Mouse (Mus musculus): ENCODE results near the gene Vps16. TPM values are rescaled to one million over a fixed set of nuclear protein-coding genes. Genes with fewer than 3 reads are reported as not detected.

The Vps16 gene
- polyA plus RNA-seq, 1 experiment = 124 TPM

DNA sequence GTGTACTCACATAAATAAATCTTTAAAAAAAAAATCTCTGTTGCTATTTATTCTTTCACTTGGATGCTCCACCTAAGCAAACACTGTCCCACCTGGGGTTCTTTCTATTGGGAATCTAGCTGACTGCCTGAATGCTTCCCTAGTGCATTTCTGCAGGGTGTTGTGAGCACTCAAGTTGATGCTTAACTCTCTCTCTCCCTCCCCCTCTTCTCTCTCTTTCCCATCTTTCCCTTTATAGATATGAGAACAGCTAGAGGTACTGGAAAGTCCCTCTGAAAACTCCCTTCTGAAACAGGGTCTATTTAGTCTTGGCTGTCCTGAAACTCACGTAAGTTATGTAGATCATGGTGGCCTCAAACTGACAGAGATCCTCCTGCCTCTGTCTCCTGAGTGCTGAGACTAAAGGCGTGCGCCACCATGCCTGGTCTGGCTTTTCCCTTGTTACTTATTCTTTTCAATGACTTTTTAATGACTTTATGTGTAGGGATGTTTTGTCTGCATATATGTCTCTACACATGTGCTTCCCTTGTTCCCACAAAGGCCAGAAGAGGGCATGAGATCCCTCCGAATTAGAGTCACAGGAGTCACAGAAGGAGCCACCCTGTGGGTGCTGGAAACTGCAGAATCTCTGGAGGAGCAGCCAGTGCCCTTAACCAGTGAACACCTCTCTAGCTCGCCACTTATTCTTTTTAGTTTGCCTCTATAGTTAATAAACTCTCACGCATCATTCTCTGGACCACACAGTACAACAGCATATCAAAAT is 9.9 kb upstream of the Vps16 start:
- no peak overlapping the region for H3K4me3 ChIP-seq (ENCODE audit: insufficient read depth, low read length)
- TF ChIP-seq POLR2A (IDR thresholded peaks at IDR 0.05; ENCODE audit: borderline replicate concordance, low read depth, low read length) (no peak), CTCF (IDR thresholded peaks at IDR 0.05; ENCODE audit: low read depth, low read length) (peak; percentile 24; the same call in 1 of the 2 replicates)
- H3K27ac ChIP-seq (ENCODE audit: insufficient read depth, low read depth, low read length) = no peak overlapping the region
- H3K4me1 ChIP-seq (ENCODE audit: control insufficient read depth, insufficient read depth, low read length) = peaks cover 9% of the 10 kb centered on the region

DNA sequence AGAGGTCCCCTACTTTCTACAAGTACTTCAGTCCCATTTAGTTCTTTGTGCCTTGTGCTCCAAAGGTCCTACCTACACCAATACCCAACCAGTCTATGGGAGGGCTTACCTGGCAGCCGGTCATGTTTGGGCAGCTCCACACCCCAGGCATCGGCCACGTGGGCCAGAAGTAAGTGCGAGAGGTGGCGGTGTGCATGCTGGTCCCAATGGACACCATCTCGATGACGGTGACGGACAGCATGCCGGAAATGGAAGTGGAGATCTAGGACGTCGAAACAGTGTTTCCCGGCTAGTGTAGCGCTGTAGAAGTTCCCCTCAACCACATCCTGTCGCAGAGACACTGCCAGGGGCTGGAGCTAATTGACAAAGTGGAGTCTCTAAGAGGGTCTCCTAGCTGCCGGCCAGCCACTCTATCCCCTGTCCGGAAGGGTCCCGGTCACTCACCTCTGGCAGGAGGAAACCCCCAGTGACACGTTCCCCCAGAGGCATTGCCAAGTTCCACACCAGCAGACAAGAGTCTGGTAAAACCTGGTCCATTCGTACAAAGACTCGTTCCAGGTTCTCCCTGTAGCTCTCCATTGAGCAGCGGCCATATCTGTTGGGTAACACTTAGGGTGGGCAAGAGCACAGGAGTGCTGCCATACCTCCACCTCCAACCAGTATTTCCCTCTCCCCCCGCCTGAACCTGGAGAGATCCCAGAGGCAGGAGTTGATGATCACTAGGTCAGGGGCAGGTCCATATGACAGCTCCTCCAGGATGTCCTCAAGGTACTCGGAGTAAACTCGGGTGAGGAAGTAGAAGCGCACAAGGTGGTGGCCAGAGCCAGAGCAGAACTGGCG is 2.1 kb upstream of the Vps16 start:
- no peak overlapping the region for H3K27ac ChIP-seq (ENCODE audit: insufficient read depth, low read depth, low read length)
- H3K4me3 ChIP-seq (ENCODE audit: insufficient read depth, low read length) = no peak overlapping the region
- TF ChIP-seq POLR2A (IDR thresholded peaks at IDR 0.05; ENCODE audit: borderline replicate concordance, low read depth, low read length) (no peak), CTCF (IDR thresholded peaks at IDR 0.05; ENCODE audit: low read depth, low read length) (no peak)
- peaks cover 19% of the 10 kb centered on the region for H3K4me1 ChIP-seq (ENCODE audit: control insufficient read depth, insufficient read depth, low read length)

DNA sequence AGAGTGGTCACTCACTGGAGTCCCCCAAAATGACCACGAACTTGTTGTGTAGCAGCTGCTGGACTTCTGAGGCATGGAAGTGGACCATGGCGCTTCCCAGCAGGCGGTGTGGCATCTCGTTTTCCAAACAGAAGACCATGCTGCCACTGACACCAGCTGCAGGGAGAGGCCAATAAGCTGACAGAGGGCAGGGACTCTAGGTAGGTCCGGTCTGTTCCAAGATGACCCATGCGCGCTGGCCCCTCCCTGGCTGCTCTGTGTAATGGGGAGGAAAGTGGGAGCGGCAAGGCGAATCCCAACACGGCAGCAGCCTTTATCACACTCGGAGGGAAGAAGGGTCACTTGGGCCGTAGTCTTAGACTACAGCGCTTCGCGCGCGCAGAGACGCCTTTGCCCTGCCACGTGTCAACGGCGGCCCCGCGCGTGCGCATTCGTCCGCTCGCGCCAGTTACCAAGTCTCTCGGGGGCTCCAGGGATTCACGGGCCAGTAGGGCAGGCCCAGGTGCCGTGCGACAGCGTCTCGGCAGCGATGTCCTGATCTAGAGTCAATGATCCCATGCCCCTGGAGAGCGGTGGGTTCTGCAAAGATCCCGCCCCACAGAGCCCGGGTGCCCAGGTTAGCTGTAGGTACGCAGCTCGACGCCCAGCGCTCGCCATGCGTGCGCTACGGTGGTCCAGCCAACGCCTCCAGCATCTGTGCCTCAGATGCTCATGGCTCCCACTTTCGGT is 578 bp upstream of the Vps16 start:
- Histone ChIP-seq H3K4me3 (ENCODE audit: insufficient read depth, low read length) (peak overlapping the region; percentile 96), H3K27ac (ENCODE audit: insufficient read depth, low read depth, low read length) (peak overlapping the region; percentile 71), H3K4me1 (ENCODE audit: control insufficient read depth, insufficient read depth, low read length) (peaks cover 21% of the 10 kb centered on the region)
- TF ChIP-seq POLR2A (IDR thresholded peaks at IDR 0.05; ENCODE audit: borderline replicate concordance, low read depth, low read length) (no peak), CTCF (IDR thresholded peaks at IDR 0.05; ENCODE audit: low read depth, low read length) (no peak)

DNA sequence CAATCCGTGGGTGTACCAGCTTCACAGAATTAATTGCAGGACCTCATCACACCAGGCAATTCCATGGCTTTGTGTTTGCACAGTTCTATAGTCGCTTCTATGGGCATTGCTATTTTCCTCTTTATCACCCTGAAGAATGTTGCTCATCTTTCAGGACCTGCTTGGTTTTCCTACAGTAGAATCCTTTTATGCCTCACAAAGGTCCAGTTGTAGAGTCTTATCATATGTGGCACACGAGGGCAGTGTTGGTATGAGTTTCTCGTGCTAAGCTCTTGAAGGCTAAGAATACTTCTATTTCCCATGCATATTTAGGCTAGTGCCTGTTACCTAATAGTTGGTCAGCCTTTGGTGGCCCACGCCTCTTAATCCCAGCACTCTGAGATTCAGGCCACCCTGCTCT is 973 bp downstream of the Vps16 start:
- TF ChIP-seq POLR2A (IDR thresholded peaks at IDR 0.05; ENCODE audit: borderline replicate concordance, low read depth, low read length) = no peak
- peaks cover 23% of the 10 kb centered on the region for H3K4me1 ChIP-seq (ENCODE audit: control insufficient read depth, insufficient read depth, low read length)
- H3K27ac ChIP-seq (ENCODE audit: insufficient read depth, low read depth, low read length) = peak overlapping the region; percentile 86
- H3K4me3 ChIP-seq (ENCODE audit: insufficient read depth, low read length) = peak overlapping the region; percentile 96

DNA sequence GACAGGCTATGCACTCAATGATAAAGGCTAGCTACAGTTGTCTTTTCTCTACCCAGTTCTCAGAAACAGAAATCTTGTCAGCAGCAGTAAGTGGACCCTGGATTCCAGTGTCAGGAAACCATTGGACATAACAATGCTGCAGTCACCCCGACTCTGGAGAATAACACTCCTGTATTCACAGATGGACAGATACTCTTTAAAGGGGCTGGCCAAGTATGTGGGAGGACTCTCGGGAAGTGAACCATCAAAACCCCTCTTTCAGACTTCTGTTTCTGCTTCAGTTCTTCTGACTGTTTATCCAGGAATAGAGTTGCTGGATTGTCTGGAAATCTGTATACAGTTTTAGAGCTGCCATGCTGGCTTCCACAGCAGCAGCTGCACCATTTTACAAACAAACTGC is 5.7 kb downstream of the Vps16 start:
- H3K4me3 ChIP-seq (ENCODE audit: insufficient read depth, low read length) = no peak overlapping the region
- TF ChIP-seq CTCF (IDR thresholded peaks at IDR 0.05; ENCODE audit: low read depth, low read length) (no peak), POLR2A (IDR thresholded peaks at IDR 0.05; ENCODE audit: borderline replicate concordance, low read depth, low read length) (no peak)
- peaks cover 13% of the 10 kb centered on the region for H3K4me1 ChIP-seq (ENCODE audit: control insufficient read depth, insufficient read depth, low read length)
- H3K27ac ChIP-seq (ENCODE audit: insufficient read depth, low read depth, low read length) = no peak overlapping the region

DNA sequence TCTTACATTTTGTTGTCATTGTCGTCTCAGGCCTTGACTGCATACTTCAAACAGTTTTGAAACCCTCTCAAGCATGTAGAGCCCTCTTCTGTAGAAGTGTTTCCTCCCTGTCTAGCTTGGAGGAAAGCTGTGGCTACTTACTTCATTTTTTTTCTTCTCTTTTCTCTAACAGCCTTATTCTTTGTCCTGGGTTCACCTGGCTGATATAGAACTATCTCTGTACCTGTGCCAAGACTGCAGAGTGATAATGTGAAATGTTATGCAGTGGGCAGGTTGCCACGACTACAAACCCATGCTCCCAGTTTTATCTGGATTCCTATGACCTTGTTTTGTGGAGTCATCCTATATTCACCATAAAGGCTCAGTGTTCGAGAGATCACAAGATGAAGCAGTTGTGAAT is 6.3 kb downstream of the Vps16 start:
- H3K4me1 ChIP-seq (ENCODE audit: control insufficient read depth, insufficient read depth, low read length) = peaks cover 11% of the 10 kb centered on the region
- no peak overlapping the region for H3K4me3 ChIP-seq (ENCODE audit: insufficient read depth, low read length)
- H3K27ac ChIP-seq (ENCODE audit: insufficient read depth, low read depth, low read length) = no peak overlapping the region
- no peak for TF ChIP-seq POLR2A (IDR thresholded peaks at IDR 0.05; ENCODE audit: borderline replicate concordance, low read depth, low read length)
- TF ChIP-seq CTCF (IDR thresholded peaks at IDR 0.05; ENCODE audit: low read depth, low read length) = no peak

DNA sequence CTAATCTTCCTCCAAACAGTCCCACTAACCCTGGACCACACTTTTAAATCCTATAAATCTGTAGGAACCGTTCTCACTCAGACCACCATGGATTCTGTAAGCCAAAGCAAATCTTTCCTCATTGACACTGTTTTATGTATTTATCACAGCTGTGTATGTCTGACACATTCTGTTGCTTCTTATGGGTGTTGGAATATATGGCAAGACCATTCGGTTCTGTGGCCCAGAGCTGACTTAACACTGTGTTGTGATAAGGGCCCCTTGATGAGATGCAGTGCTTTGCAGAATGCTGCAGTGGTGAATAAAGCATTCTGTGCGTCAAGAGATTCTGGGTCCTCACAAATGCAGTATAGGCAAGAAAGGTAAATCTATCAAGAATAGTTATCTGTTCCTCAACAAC is 8.0 kb downstream of the Vps16 start:
- H3K4me3 ChIP-seq (ENCODE audit: insufficient read depth, low read length) = no peak overlapping the region
- TF ChIP-seq POLR2A (IDR thresholded peaks at IDR 0.05; ENCODE audit: borderline replicate concordance, low read depth, low read length) (no peak), CTCF (IDR thresholded peaks at IDR 0.05; ENCODE audit: low read depth, low read length) (no peak)
- H3K4me1 ChIP-seq (ENCODE audit: control insufficient read depth, insufficient read depth, low read length) = peaks cover 4% of the 10 kb centered on the region; the same call in 1 of the 2 replicates
- H3K27ac ChIP-seq (ENCODE audit: insufficient read depth, low read depth, low read length) = no peak overlapping the region

DNA sequence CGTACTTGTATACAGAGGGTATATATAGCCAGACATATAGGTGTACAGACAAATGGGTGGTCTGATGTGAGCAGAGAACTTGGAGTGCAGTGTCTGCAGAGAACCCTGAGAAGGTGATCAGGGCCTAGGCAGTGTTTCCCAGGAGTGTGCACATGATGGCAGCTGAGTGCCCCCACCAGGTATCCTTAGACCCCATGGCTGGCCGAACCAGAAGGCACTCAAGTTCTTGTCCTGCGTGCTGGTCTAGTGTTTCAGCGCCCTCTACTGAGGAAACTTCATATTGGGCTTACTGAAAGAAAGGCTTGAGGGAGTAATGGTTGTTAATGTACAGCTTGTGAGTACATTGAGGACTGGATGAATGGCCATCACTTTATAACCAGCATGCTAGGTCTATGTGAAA is 9.0 kb downstream of the Vps16 start:
- H3K4me3 ChIP-seq (ENCODE audit: insufficient read depth, low read length) = no peak overlapping the region
- TF ChIP-seq POLR2A (IDR thresholded peaks at IDR 0.05; ENCODE audit: borderline replicate concordance, low read depth, low read length) (no peak), CTCF (IDR thresholded peaks at IDR 0.05; ENCODE audit: low read depth, low read length) (peak; percentile 54; the same call in 1 of the 2 replicates)

DNA sequence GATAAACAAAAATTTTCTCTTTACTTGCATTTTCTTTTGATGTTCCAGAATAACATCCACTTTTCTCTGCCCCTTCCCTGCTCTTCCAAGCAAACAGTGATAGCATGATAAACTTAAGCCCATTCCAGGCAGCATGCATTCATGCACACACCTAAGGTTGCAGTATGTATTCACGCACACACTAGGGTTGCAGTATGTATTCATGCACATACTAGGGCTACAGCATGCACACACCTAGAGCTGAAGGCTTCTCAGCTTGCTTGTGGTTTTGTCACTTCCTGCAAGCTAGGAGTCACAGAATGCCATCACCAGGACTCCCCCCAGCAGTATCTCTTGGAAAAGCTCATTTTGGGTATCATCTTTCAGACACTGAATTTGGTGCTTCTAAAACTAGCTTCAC is 12.6 kb downstream of the Vps16 start:
- no peaks in the 10 kb centered on the region for H3K4me1 ChIP-seq (ENCODE audit: control insufficient read depth, insufficient read depth, low read length)
- TF ChIP-seq CTCF (IDR thresholded peaks at IDR 0.05; ENCODE audit: low read depth, low read length) (no peak), POLR2A (IDR thresholded peaks at IDR 0.05; ENCODE audit: borderline replicate concordance, low read depth, low read length) (no peak)
- H3K4me3 ChIP-seq (ENCODE audit: insufficient read depth, low read length) = no peak overlapping the region
- H3K27ac ChIP-seq (ENCODE audit: insufficient read depth, low read depth, low read length) = no peak overlapping the region

More for the DNA sequence above, 9.0 kb downstream of the Vps16 start:
- H3K27ac ChIP-seq (ENCODE audit: insufficient read depth, low read depth, low read length) = no peak overlapping the region
- H3K4me1 ChIP-seq (ENCODE audit: control insufficient read depth, insufficient read depth, low read length) = peaks cover 2% of the 10 kb centered on the region; the same call in 1 of the 2 replicates
